In the genomic region with DNA sequence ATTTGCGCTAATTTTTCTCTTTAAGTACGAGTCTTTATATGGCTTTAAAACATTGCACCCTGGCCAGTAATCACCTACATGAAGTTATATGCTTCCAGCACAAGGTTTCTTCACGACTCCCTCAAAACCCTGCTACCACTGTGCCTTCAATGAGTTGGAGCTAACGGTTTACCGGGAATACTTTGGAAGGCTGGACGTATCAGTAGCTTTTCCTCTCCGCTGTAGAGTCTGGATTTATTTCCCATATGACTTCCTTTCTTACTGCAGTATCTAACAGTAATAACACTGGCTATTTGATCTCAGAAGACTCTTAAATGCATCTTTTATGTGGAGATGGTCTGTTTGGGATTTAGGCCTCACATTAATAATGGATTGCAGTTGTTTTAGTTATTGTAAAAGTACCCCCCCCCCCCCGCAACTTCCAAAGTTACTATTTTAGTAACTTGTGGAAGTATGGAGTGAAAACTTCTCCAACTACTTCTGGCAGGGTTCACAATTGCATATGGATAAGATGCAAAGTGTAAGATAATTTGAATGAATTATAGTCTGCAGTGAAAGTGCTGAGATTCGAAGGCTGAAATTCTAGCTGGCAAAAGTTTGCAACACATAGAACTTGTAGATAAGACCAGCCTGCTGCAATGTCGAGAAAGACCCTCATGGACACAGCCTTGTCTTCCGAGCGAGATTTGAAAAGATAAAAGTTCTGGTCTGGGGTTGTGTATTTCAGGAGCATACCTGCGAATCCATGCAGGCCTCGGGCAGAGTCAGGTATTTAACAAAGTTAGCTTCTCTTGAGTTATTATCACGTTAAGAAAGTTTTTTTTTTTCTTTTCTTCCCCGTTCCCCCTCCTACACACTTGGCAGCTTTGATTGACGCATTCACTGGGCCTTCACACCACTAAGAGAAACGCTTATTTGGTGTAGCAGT, we compare ENCODE assay signal across 8 mouse cellular contexts. TPM values are rescaled to one million over a fixed set of nuclear protein-coding genes. Genes with fewer than 3 reads are reported as not detected.
DNase-seq lines count a peak whose midpoint lies in the region; ATAC-seq lines count a peak whose summit lies in the region.

No protein-coding gene starts in this region.

- 7% methylated on average over 18 of the region's 18 CpGs for WGBS in kidney, embryonic 14.5 days
- 11% methylated on average over 18 of the region's 18 CpGs for WGBS in embryonic facial prominence, embryonic 12.5 days
- 7% methylated on average over 18 of the region's 18 CpGs for WGBS in neural tube, embryonic 11.5 days

- intact Hi-C loops in left cerebral cortex, postnatal 4 days (cut with DNase I): no loop called here

- peaks cover 36% of the 10 kb centered on the region for H3K27me3 ChIP-seq in kidney, embryonic 14.5 days (ENCODE audit: control insufficient read depth, insufficient read depth, low read length)
- peaks cover 4% of the 10 kb centered on the region; the same call in 1 of the 2 replicates for H3K27me3 ChIP-seq in embryonic facial prominence, embryonic 12.5 days
- H3K27me3 ChIP-seq in neural tube, embryonic 11.5 days (ENCODE audit: control insufficient read depth, insufficient read depth, low read length): peaks cover 9% of the 10 kb centered on the region; the same call in 1 of the 2 replicates

- peaks cover 11% of the 10 kb centered on the region; the same call in 1 of the 2 replicates for H3K36me3 ChIP-seq in kidney, embryonic 14.5 days (ENCODE audit: control insufficient read depth, insufficient read depth, low read length)
- peaks cover 17% of the 10 kb centered on the region for H3K36me3 ChIP-seq in embryonic facial prominence, embryonic 12.5 days
- H3K36me3 ChIP-seq in neural tube, embryonic 11.5 days (ENCODE audit: control insufficient read depth, insufficient read depth, low read length): peaks cover 7% of the 10 kb centered on the region

- DNase-seq in kidney, postnatal 14 days: no peak
- DNase-seq in induced T-regulatory cell, adult 2 months (ENCODE audit: low read depth): peak; percentile 12
- DNase-seq in neural tube, embryonic 11.5 days (ENCODE audit: low spot score): no peak
- DNase-seq in gastrocnemius, adult 18-20 months (ENCODE audit: low spot score): no peak
- DNase-seq in left cerebral cortex, postnatal 4 days: no peak
- no peak for DNase-seq in cerebellum, adult 9-10 months

- peak overlapping the region; percentile 81 for H3K4me3 ChIP-seq in kidney, embryonic 14.5 days (ENCODE audit: low read length)
- H3K4me3 ChIP-seq in embryonic facial prominence, embryonic 12.5 days: peak overlapping the region; percentile 96
- peak overlapping the region; percentile 97 for H3K4me3 ChIP-seq in neural tube, embryonic 11.5 days (ENCODE audit: low read depth, low read length)

- no peaks in the 10 kb centered on the region for H3K9me3 ChIP-seq in kidney, embryonic 14.5 days (ENCODE audit: control insufficient read depth, low read length)
- no peaks in the 10 kb centered on the region for H3K9me3 ChIP-seq in embryonic facial prominence, embryonic 12.5 days
- H3K9me3 ChIP-seq in neural tube, embryonic 11.5 days (ENCODE audit: control insufficient read depth, low read length): no peaks in the 10 kb centered on the region

- ATAC-seq in kidney, embryonic 14.5 days (ENCODE audit: low FRiP score, low TSS enrichment): no peak
- ATAC-seq in embryonic facial prominence, embryonic 12.5 days (ENCODE audit: insufficient number of reproducible peaks, insufficient read depth, low FRiP score, low TSS enrichment): no peak
- ATAC-seq in neural tube, embryonic 11.5 days (ENCODE audit: insufficient read depth, low FRiP score, low TSS enrichment): no peak

- peak overlapping the region; percentile 91; the same call in 1 of the 2 replicates for H3K27ac ChIP-seq in kidney, embryonic 14.5 days (ENCODE audit: low read depth, low read length)
- peak overlapping the region; percentile 95 for H3K27ac ChIP-seq in embryonic facial prominence, embryonic 12.5 days
- H3K27ac ChIP-seq in neural tube, embryonic 11.5 days (ENCODE audit: low read depth, low read length): peak overlapping the region; percentile 87; the same call in 1 of the 2 replicates

- no peaks in the 10 kb centered on the region for H3K4me1 ChIP-seq in kidney, embryonic 14.5 days (ENCODE audit: control insufficient read depth, insufficient read depth, low read length)
- H3K4me1 ChIP-seq in embryonic facial prominence, embryonic 12.5 days: peaks cover 13% of the 10 kb centered on the region; the same call in 1 of the 2 replicates
- peaks cover 17% of the 10 kb centered on the region; the same call in 1 of the 2 replicates for H3K4me1 ChIP-seq in neural tube, embryonic 11.5 days (ENCODE audit: control insufficient read depth, insufficient read depth, low read length)

- H3K9ac ChIP-seq in kidney, embryonic 14.5 days (ENCODE audit: low read depth, low read length): peak overlapping the region; percentile 95
- peak overlapping the region; percentile 99 for H3K9ac ChIP-seq in embryonic facial prominence, embryonic 12.5 days
- H3K9ac ChIP-seq in neural tube, embryonic 11.5 days (ENCODE audit: low read length): peak overlapping the region; percentile 98

- H3K4me2 ChIP-seq in kidney, embryonic 14.5 days (replicated peaks; ENCODE audit: low read depth, low read length): peak overlapping the region; percentile 72
- peak overlapping the region; percentile 77 for H3K4me2 ChIP-seq in embryonic facial prominence, embryonic 12.5 days (replicated peaks)
- peak overlapping the region; percentile 83 for H3K4me2 ChIP-seq in neural tube, embryonic 11.5 days (ENCODE audit: low read depth)

RNA-seq across cellular contexts. Expression of gene E130114P18Rik, which starts 1.4 kb away (rescaled TPM):
- polyA plus RNA-seq in kidney, embryonic 14.5 days (2014; fragmentation: Nextera tagmentation; extraction: Ambion mirVana): 0.35 and 0.71 TPM in 2 replicates
- polyA plus RNA-seq in embryonic facial prominence, embryonic 12.5 days (2016; fragmentation: Nextera tagmentation; extraction: Ambion mirVana): 7.5 and 8.7 TPM in 2 replicates
- polyA plus RNA-seq in neural tube, embryonic 11.5 days (2014; fragmentation: Nextera tagmentation; extraction: Ambion mirVana): 9.1 and 9.8 TPM in 2 replicates
- under 1 TPM in 1 of 2 experiments, not detected in 1; 0.21 TPM for total RNA-seq in gastrocnemius, adult 18-20 months (2021)
- total RNA-seq in left cerebral cortex, postnatal 4 days (2021): 1 to 10 TPM; 6.6 to 8.2 TPM

RNA-seq across cellular contexts. Expression of gene Nfia, which starts 6.7 kb away (rescaled TPM):
- polyA plus RNA-seq in kidney, embryonic 14.5 days (2014; fragmentation: Nextera tagmentation; extraction: Ambion mirVana): 25.9 and 32.1 TPM in 2 replicates
- 51.0 and 51.5 TPM in 2 replicates for polyA plus RNA-seq in embryonic facial prominence, embryonic 12.5 days (2016; fragmentation: Nextera tagmentation; extraction: Ambion mirVana)
- 29.0 and 31.7 TPM in 2 replicates for polyA plus RNA-seq in neural tube, embryonic 11.5 days (2014; fragmentation: Nextera tagmentation; extraction: Ambion mirVana)
- total RNA-seq in gastrocnemius, adult 18-20 months (2021): 10 to 100 TPM; 56.3 to 56.9 TPM
- 10 to 100 TPM; 97.1 to 99.7 TPM for total RNA-seq in left cerebral cortex, postnatal 4 days (2021)
